Mouse (Mus musculus) erythroblast, embryonic 14.5 days (primary cell): ENCODE data around the gene Bicral.

Experiments
- GATA1 ChIP-seq: IDR thresholded peaks from 2 replicates; pipeline ENCODE4 v1.6.1; 2012; ENCODE audit warnings: low read length, inconsistent platforms, mixed read lengths
- TAL1 ChIP-seq: IDR thresholded peaks from 3 replicates; pipeline ENCODE4 v1.6.1; 2012; ENCODE audit warnings: low read length, inconsistent platforms, mixed read lengths

- TF ChIP-seq TAL1 (no peak), GATA1 (no peak)
These were observed 37.7 kb downstream of the Bicral start for GRCm38 (mm10) chr17:46820628-46821027.
